Mouse (Mus musculus) ES-Bruce4 (cell line): ENCODE measurements at regions not wholly inside any gene's neighbourhood (a gene's known extent, or its start where the extent isn't known, plus 50 kb on each side); places are given as distances from the start of the nearest gene placed in this dataset.

ENCODE experiments used
- CTCF ChIP-seq: IDR thresholded peaks from one replicate; pipeline ENCODE4 v1.8.1; 2011; ENCODE audit warnings: low read depth, low read length
- POLR2A ChIP-seq: IDR thresholded peaks from one replicate; pipeline ENCODE4 v1.8.1; 2011; ENCODE audit warnings: low read length; ENCODE audit not compliant: insufficient read depth

GRCm38 (mm10) chr10:43769026-43769425 is 132.5 kb downstream of the Qrsl1 start:
- TF ChIP-seq CTCF (no peak), POLR2A (no peak)
